Mouse (Mus musculus) heart, adult 11 months (tissue): ENCODE data around the gene Slc24a2.
A peak's percentile ranks its signal among the peaks of the same experiment; 100 is the strongest.

Experiments
- DNase-seq: peaks from one replicate; pipeline ENCODE4 v3.0.0; 2022

The Slc24a2 gene

GRCm38 (mm10) chr4:87229960-87230551 lies at the start of gene Slc24a2:
Slc24a2 (minus strand) TSS chr4:87230477.
- peak; percentile 94 for DNase-seq

GRCm38 (mm10) chr4:87274825-87275224 lies 44.5 kb upstream of the Slc24a2 start:
- no peak for DNase-seq

GRCm38 (mm10) chr4:87274276-87274675 lies 44.0 kb upstream of the Slc24a2 start:
- no peak for DNase-seq

- no peak for DNase-seq
Measured at GRCm38 (mm10) chr4:87273476-87273875, 43.2 kb upstream of the Slc24a2 start.

- DNase-seq: peak; percentile 76
Measured at GRCm38 (mm10) chr4:87229224-87229959, 885 bp downstream of the Slc24a2 start.

- no peak for DNase-seq
Measured at GRCm38 (mm10) chr4:87221586-87221985, 8.7 kb downstream of the Slc24a2 start.

GRCm38 (mm10) chr4:87218196-87218595 lies 12.1 kb downstream of the Slc24a2 start:
- DNase-seq: peak; percentile 61

GRCm38 (mm10) chr4:87211344-87211978 lies 18.8 kb downstream of the Slc24a2 start:
- DNase-seq: no peak

- peak; percentile 35 for DNase-seq
Measured at GRCm38 (mm10) chr4:87210533-87210932, 19.7 kb downstream of the Slc24a2 start.

GRCm38 (mm10) chr4:87202081-87202480 lies 28.2 kb downstream of the Slc24a2 start:
- DNase-seq: peak; percentile 74

GRCm38 (mm10) chr4:87201229-87201628 lies 29.0 kb downstream of the Slc24a2 start:
- no peak for DNase-seq

GRCm38 (mm10) chr4:87184147-87184930 lies 45.9 kb downstream of the Slc24a2 start:
- peak; percentile 65 for DNase-seq

GRCm38 (mm10) chr4:87177116-87177515 lies 53.2 kb downstream of the Slc24a2 start:
- DNase-seq: peak; percentile 53

- no peak for DNase-seq
Measured at GRCm38 (mm10) chr4:87163945-87164344, 66.3 kb downstream of the Slc24a2 start.

- DNase-seq: no peak
Measured at GRCm38 (mm10) chr4:87158053-87158452, 72.2 kb downstream of the Slc24a2 start.

- no peak for DNase-seq
Measured at GRCm38 (mm10) chr4:87151990-87152389, 78.3 kb downstream of the Slc24a2 start.

- DNase-seq: no peak
Measured at GRCm38 (mm10) chr4:87149584-87149983, 80.7 kb downstream of the Slc24a2 start.

GRCm38 (mm10) chr4:87141590-87142365 lies 88.5 kb downstream of the Slc24a2 start:
- DNase-seq: peak; percentile 92

GRCm38 (mm10) chr4:87140901-87141300 lies 89.4 kb downstream of the Slc24a2 start:
- DNase-seq: peak; percentile 64

- no peak for DNase-seq
Measured at GRCm38 (mm10) chr4:87132525-87132924, 97.8 kb downstream of the Slc24a2 start.

- no peak for DNase-seq
Measured at GRCm38 (mm10) chr4:87126756-87127155, 103.5 kb downstream of the Slc24a2 start.

GRCm38 (mm10) chr4:87119758-87120157 lies 110.5 kb downstream of the Slc24a2 start:
- DNase-seq: peak; percentile 66
